Mouse (Mus musculus) left cerebral cortex, adult 2 months (tissue): ENCODE data around the gene Piezo1. TPM values are rescaled to one million over a fixed set of nuclear protein-coding genes. Genes with fewer than 3 reads are reported as not detected.

Experiments
- DNase-seq, 2 experiments: peaks; one replicate each; pipeline ENCODE4 v3.0.0; 2021 to 2022; ENCODE audit warnings: low spot score in 2 of 2, mixed read lengths in 1 of 2; ENCODE audit errors: extremely low spot score in 1 of 2
- H3K27ac ChIP-seq: fragments of 200-600 bp; 2 replicates; pipeline ENCODE4 v1.8.1; 2022
- H3K4me3 ChIP-seq: fragments of 200-600 bp; 2 replicates; pipeline ENCODE4 v1.8.1; 2022
- CTCF ChIP-seq: fragments of 200-600 bp; IDR thresholded peaks from 2 replicates; pipeline ENCODE4 v1.8.1; 2022; ENCODE audit warnings: antibody characterized with exemption, mild to moderate bottlenecking, moderate library complexity
- intact Hi-C: fragments of 180-260 bp; cut with DNase I; formaldehyde crosslinking; loops from one replicate; pipeline ENCODE4 v1.15.1; 2025
- total RNA-seq, 2 experiments: library from RNA; stranded (reverse); gene quantifications; 2 replicates each; pipeline ENCODE4 v1.2.3; 2021

The Piezo1 gene
- total RNA-seq, 2 experiments from 2014 or later = 6.8 to 7.7 TPM

DNA sequence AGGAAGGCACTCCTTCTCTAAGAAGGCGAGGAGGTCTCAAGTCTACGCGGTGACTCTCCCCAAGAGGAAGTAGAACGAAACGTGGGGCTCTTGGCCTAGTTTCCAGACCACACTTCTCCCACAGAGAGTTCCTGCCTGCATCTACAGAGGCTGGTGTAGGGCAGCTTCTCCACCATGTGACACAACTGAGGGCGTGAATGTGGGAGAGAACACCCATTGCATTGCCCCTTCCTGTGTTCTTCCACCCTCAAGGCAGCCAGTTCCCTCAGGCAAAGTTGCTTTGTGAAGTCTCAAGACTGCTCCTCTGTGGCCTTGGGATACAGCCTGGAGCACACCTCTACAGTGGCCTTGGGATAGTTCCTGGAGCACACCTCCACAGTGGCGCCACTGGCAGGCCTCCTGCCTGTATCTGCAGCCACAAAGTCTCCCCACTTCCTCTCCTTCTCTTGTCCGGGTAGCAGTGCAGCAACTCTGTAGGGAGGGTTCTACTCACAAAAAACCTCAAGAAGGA is 77.2 kb downstream of the Piezo1 start:
- intact Hi-C loops = loop anchor here (10.0 kb wide), 1 partner anchor 189 kb away; the partner anchor contains the start of gene Zfpm1
- TF ChIP-seq CTCF = no peak

GRCm38 (mm10) chr8:122470691-122471090 is 80.4 kb downstream of the Piezo1 start:
- intact Hi-C loops = loop anchor here (10.0 kb wide), 1 partner anchor 186 kb away; the partner anchor contains the start of gene Zfpm1
- no peak overlapping the region for H3K4me3 ChIP-seq
- no peak for TF ChIP-seq CTCF
- no peak overlapping the region for H3K27ac ChIP-seq
- no peak for DNase-seq

More for the DNA sequence above, 77.2 kb downstream of the Piezo1 start:
- H3K27ac ChIP-seq = peak overlapping the region; percentile 15; the same call in 1 of the 2 replicates
- DNase-seq = no peak
- peak overlapping the region; percentile 91; the same call in 1 of the 2 replicates for H3K4me3 ChIP-seq

DNA sequence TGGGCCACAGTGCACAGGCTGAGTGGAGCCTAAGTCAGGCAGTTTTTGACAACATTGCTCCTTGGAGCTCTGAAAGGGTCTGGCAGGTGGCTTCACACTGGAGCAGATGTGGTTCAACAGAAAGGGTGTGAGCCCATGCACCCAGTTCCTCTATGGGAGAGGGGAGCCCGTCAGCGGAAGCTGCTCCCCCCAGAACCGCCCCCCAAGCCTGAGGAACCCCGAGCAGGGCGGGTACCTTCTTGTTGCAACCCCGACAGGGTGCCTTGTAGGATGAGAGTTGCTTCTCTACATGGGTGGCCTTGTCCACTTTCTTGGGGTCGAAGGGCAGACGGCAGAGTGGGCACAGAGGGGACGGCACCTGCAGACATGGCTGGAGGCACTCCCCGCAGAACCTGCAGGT is 81.2 kb downstream of the Piezo1 start:
- no peak for TF ChIP-seq CTCF
- intact Hi-C loops = loop anchor here (10.0 kb wide), 1 partner anchor 185 kb away; the partner anchor contains the start of gene Zfpm1
- Histone ChIP-seq H3K27ac (no peak overlapping the region), H3K4me3 (no peak overlapping the region)
- DNase-seq = no peak

GRCm38 (mm10) chr8:122469407-122469806 is 81.7 kb downstream of the Piezo1 start:
- Histone ChIP-seq H3K27ac (no peak overlapping the region), H3K4me3 (no peak overlapping the region)
- TF ChIP-seq CTCF = no peak
- intact Hi-C loops = no loop called here
- DNase-seq = no peak

DNA sequence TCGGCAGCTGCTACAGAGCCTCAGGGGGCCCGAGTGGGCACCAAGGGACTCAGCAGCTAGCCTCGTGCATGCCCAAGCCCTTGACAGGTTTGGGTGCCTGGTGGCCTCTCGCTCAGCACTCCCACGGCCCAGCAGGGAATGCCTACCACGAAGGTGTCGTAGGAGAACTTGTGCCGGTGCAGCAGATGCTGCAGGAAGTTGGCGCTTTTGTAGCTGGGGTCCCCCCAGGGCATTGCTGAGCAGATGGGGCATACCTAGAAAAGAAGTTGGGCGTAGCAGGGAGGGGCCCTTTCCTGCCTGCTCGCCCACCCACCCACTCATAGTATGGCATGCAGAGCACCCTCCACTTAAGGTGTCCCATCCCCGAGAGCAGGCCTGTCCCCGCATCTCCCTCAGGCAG is 83.3 kb downstream of the Piezo1 start:
- peak overlapping the region; percentile 61 for H3K27ac ChIP-seq
- no peak overlapping the region for H3K4me3 ChIP-seq
- TF ChIP-seq CTCF = no peak
- intact Hi-C loops = no loop called here
- no peak for DNase-seq

DNA sequence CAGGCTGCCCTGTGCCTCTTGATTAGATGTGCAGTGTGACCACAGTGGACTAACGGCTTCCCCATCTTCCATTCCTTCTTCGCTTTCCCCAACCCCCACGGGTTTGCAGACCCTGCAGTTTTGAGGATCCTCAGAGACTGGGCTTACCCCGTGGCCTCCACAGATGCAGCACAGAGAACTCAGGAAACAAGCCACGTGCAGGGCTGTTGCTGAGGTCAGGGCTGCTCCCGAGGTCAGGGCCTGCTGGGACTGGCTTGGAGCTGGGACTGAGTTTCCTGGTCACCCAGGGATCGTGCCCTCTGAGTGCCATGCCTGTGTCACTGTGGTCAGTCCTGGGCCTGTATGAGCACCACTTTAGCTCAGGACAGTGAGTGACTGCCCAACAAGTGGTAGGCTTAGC is 86.1 kb downstream of the Piezo1 start:
- intact Hi-C loops = loop anchor here (5.0 kb wide), 1 partner anchor 202 kb away; no protein-coding TSS in a partner anchor
- no peak for DNase-seq
- H3K27ac ChIP-seq = no peak overlapping the region
- no peak for TF ChIP-seq CTCF
- H3K4me3 ChIP-seq = no peak overlapping the region

- no peak overlapping the region for H3K27ac ChIP-seq
- DNase-seq = no peak
- no peak overlapping the region for H3K4me3 ChIP-seq
- TF ChIP-seq CTCF = no peak
- intact Hi-C loops = loop anchor here (5.0 kb wide), 1 partner anchor 203 kb away; no protein-coding TSS in a partner anchor
Observed at GRCm38 (mm10) chr8:122463651-122464640, 87.2 kb downstream of the Piezo1 start.

DNA sequence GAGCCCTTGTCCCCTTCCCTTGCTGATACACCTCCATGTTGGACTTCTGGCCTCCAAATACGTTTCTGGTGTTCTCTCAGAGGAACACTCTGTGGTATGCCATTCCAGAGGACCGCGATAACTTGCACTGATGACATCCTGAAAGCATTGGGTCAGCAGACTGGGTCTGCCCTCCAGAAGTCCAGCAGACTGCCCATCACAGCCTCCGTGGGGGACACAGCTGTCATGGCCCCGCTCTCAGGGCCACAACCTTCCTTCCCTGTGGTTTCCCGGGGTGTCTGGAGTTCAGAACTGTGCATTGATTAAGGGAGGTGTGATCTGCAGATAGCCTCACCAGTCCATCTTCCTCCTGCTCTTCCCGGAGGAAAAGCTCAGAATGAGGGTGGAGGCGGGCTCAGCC is 88.6 kb downstream of the Piezo1 start:
- H3K27ac ChIP-seq = peak overlapping the region; percentile 38
- no peak for DNase-seq
- no peak for TF ChIP-seq CTCF
- intact Hi-C loops = loop anchor here (5.0 kb wide), 1 partner anchor 205 kb away; no protein-coding TSS in a partner anchor
- H3K4me3 ChIP-seq = no peak overlapping the region

DNA sequence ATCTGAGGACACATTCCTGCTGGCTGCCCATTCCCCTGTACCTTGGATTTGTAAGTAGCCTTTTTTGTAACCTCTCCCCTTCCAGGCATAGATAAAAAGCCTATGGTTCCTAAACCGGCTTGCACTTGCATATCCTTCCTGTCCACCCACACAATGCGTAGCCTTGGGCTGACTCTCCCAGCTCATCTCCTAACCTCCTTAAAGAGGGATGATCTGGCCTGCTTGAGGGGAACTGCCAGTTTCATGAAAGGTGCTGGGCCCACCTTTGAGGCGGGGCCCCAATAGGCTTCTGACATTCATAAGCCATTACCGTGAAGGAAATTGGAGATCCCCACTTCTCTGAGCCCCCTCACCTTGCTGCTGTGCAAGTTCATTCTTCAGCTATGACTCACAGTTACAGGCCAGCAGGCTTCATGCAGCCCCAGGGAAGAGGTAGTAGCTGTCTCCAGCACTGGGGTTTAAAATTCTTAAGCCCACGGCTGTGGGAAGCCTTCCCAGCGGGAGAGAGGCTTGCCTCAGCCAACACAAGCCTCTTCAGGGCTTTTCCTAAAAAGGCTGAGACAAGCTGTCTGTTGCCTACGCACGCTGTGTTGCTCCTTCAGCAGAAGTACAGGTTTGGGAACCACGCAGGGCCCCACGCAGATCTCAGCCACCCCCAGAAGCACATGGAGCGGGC is 89.5 kb downstream of the Piezo1 start:
- TF ChIP-seq CTCF = no peak
- peak; percentile 68 to 74 for DNase-seq
- Histone ChIP-seq H3K4me3 (no peak overlapping the region), H3K27ac (peak overlapping the region; percentile 78)
- intact Hi-C loops = loop anchor here (1.0 to 5.0 kb wide), 2 partner anchors 14 to 206 kb away; no protein-coding TSS in a partner anchor

DNA sequence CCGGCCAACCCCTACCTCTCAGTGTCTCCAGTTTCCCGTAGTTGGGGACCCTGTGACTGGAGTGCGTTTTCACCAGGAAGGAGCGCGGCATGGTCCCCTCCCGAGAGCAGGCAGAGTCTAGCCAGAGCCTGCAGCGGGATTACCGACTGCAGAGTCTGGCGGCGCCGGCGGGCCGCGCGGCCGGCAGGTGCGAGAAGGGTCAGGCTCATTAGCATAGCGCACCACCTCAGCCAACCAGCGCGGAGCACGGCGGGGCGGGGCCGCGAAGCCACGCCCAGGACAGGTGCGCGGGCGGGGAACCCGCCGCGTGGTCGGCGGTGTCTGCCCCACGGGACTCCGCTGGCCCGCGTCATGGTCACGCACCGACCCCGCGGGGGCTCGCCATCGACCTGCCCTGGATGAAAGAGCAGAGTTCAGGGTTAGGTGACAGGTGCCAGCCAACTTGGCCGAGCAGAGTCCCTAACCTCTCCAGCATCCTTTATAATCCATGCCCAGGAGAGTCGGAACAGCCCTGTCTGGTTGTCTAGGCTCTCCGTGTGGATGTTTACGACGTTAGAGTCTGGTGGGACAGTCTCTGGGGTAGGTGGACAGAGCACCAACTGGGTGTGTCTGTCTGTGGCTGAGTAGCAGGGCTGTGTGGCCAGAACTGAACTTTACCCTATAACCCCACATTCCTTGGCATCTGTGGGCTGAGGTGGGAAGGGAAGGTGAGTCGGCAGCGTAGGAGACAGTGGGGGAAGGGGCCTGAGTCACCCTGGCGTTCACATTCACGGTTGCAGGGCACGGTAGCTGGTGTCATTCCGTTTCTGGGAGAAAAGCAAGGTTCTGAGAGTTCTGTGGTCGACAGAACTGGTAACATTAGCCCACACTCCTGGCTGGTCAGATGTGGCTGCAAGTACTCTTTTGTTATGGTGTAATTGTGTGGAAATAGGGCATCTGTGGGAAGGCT is 90.3 kb downstream of the Piezo1 start, which contains the start of gene Snai3:
TSS of gene Snai3 (minus strand) at position 210 of the 949 bp plus-strand sequence.
- DNase-seq = peak in 1 of 2 experiments; percentile 36
- peak within 1 kb of the TSS; percentile 42 for H3K4me3 ChIP-seq
- no peak for TF ChIP-seq CTCF
- H3K27ac ChIP-seq = peak within 1 kb of the TSS; percentile 78
- intact Hi-C loops = loop anchor here (1.0 to 5.0 kb wide), 2 partner anchors 15 to 207 kb away; no protein-coding TSS in a partner anchor
